Mouse (Mus musculus) WW6 (cell line): Measurements from ENCODE around the gene Bicral.
"Not testable (repeated sequence)": the region's sequence is repeated elsewhere in the genome, so short reads cannot be mapped to it uniquely, and the experiment has no call there.

Source experiments
- DNase-seq: peaks from one replicate; pipeline ENCODE4 v3.0.0-alpha.2; 2013; ENCODE audit warnings: low read depth, low spot score

The Bicral gene

GRCm38 (mm10) chr17:46799680-46800079 is 58.6 kb downstream of the Bicral start:
- peak; percentile 48 for DNase-seq

- no peak for DNase-seq
These were observed 60.9 kb downstream of the Bicral start for GRCm38 (mm10) chr17:46797386-46797785.

GRCm38 (mm10) chr17:46796743-46797142 is 61.5 kb downstream of the Bicral start:
- no peak for DNase-seq

- DNase-seq, result no peak
These were observed 65.3 kb downstream of the Bicral start for GRCm38 (mm10) chr17:46792963-46793362.

GRCm38 (mm10) chr17:46787974-46788373 is 70.3 kb downstream of the Bicral start:
- DNase-seq, result not testable (repeated sequence)

- DNase-seq, result no peak
These were observed 71.3 kb downstream of the Bicral start for GRCm38 (mm10) chr17:46786952-46787351.

GRCm38 (mm10) chr17:46783222-46783565 is 75.1 kb downstream of the Bicral start:
- no peak for DNase-seq

- peak; percentile 80 for DNase-seq
These were observed 75.7 kb downstream of the Bicral start, which contains the start of gene Rpl7l1 for GRCm38 (mm10) chr17:46782341-46783221. Gene Rpl7l1, minus strand, starts transcription at chr17:46782672.

GRCm38 (mm10) chr17:46781876-46782275 is 76.4 kb downstream of the Bicral start:
- no peak for DNase-seq

GRCm38 (mm10) chr17:46776087-46776486 is 82.2 kb downstream of the Bicral start:
- DNase-seq, result no peak

GRCm38 (mm10) chr17:46775070-46775469 is 83.2 kb downstream of the Bicral start:
- DNase-seq, result no peak

GRCm38 (mm10) chr17:46774131-46774472 is 84.2 kb downstream of the Bicral start:
- DNase-seq, result no peak

GRCm38 (mm10) chr17:46773278-46774130 is 84.8 kb downstream of the Bicral start:
- no peak for DNase-seq

- DNase-seq, result peak; percentile 74
These were observed 85.6 kb downstream of the Bicral start, which contains the start of gene 2310039H08Rik for GRCm38 (mm10) chr17:46772404-46773277. Gene 2310039H08Rik, plus strand, starts transcription at chr17:46772635.

- DNase-seq, result no peak
These were observed 86.3 kb downstream of the Bicral start for GRCm38 (mm10) chr17:46772038-46772403.

GRCm38 (mm10) chr17:46771616-46772015 is 86.7 kb downstream of the Bicral start:
- no peak for DNase-seq

GRCm38 (mm10) chr17:46771025-46771424 is 87.3 kb downstream of the Bicral start:
- no peak for DNase-seq

- DNase-seq, result no peak
These were observed 87.7 kb downstream of the Bicral start for GRCm38 (mm10) chr17:46770546-46770945.

GRCm38 (mm10) chr17:46767868-46768267 is 90.4 kb downstream of the Bicral start:
- no peak for DNase-seq

GRCm38 (mm10) chr17:46764916-46765315 is 93.4 kb downstream of the Bicral start:
- DNase-seq, result not testable (repeated sequence)

GRCm38 (mm10) chr17:46763544-46763943 is 94.7 kb downstream of the Bicral start, which contains the start of gene Ptcra:
Gene Ptcra, minus strand, starts transcription at chr17:46763712.
- no peak for DNase-seq
